Mouse (Mus musculus) cerebellum, adult 9-11 months (tissue): ENCODE data around the gene Crip1.
A peak's percentile ranks its signal among the peaks of the same experiment; 100 is the strongest.
"Not testable (repeated sequence)": the region's sequence is repeated elsewhere in the genome, so short reads cannot be mapped to it uniquely, and the experiment has no call there.

Source experiments
- DNase-seq: peaks from one replicate; pipeline ENCODE4 v3.0.0; 2022

Gene Crip1

DNA sequence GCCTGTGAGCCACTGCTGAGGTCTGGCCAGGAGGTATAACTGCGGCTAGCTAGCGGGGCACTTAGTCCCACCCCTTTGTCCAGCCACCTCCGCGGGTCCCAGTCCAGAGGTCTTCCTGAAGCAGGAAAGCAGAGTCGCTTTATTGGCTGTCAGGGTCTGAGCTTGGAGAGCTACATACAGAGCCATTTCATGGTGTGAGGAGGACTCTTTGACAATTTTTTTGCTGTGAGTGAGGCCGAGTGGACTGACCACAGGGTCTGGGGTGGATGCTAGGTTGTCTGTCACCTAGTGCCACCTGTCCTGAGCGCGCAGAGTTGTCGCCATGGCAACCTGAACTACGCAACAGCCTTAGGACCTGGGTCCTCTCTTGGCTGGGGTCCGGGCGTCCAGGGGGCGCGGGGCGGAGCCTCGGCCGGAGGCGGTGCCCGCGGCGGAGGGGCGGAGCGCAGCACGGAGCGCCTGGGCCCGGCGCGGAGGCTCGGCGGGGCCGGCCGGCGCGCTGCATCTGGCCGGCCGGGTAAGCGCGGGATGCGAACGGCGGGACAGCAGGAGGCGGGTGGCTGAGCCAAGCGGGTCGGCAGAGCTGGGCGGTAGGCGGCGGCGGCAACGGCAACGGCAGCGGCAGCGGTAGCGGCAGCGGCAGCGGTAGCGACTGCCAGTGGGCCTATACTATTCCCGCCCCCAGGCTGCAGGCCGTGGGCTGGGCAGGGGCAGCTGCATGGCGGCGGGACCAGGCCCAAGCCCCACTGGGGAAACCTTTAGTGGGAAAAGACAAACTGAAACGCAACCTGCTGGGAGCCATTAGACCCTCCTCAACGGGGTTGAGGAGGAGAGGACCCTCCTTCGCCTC is 39.6 kb downstream of the Crip1 start, which contains the start of gene Tmem121:
Gene Tmem121, plus strand, starts transcription at position 489 of the 850 bp plus-strand sequence.
- DNase-seq = peak; percentile 76

DNA sequence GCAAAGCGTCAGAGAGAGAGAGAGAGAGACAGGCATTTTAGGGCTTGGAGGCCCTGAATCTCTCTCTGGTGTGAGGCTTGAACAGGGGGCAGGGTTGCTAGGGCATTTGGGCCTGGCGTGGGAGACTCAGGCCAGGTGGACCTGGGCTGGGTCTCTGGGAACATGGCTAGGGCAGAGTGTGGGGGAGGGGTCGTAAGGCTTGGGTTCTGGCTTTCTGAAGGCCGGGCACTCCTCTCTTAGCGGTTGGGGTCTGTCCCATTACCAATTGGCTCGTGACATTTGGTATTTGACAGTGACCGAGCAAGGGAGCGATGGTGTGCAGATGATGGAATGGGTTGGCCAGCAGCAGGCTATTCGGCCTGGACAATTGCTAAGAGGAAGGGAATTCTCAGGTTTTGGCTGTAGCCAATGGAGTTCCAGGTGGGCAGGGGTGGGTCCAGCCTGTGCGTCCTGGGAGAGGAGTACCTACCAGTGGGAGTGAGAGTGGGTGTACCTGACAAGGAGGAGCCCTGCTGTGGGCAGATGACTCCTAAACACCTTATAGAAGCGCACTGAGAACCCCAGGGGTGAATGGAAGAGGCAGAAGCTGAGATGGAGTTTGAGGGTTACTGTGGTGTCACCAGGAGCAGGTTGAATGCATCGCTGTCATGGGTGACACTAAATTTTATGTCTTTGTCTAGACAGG is 40.4 kb downstream of the Crip1 start:
- peak; percentile 68 for DNase-seq

DNA sequence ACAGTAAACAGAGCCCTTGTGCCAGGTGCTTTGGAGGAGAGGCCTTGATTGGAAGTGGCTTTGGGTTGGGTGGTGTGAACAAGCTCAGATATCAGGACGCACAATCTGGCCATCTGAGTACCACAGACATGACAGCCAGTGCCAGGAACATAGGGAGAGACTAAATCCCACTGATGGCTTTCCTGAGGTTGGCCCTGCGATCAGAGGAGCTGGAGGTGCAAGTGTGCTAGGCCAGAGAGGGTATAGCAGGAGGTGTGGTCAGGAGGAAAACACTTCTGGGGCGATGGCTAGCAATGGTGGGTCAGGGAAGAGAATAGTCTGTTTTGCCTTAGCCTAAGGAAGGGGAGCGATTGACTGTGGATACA is 40.9 kb downstream of the Crip1 start:
- DNase-seq = no peak

DNA sequence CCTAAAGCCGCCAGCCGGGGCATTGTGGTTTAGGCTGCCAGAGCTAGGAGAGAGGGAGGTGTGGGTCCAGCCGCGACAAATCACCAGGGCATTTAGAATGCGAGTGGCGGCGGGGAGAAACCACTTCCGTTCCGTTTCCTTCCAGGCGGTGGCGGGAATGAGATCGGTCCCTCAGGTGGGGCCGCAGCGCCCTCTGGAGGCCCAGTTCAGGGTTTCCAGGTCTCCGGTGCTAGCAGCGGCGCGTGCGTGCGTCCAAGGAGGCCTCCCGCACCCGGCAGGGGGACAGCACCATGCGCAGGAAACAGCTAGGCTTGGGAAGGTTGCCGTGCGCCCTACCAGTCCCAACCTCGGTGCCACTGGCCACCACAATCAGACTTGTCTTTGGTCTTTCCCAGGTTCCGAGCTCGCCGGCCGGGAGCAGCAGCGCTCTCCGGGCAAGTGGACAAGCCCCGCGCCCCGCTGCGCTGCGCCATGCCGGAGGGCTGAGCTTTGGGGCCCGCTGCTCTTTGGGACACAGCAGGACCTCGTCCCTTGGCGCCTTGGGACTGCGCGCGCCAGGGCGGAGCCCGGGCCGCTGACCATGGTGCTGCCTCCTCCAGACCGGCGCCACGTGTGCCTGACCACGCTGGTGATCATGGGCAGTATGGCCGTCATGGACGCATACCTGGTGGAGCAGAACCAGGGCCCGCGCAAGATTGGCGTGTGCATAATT is 41.6 kb downstream of the Crip1 start:
- DNase-seq = peak; percentile 90

DNA sequence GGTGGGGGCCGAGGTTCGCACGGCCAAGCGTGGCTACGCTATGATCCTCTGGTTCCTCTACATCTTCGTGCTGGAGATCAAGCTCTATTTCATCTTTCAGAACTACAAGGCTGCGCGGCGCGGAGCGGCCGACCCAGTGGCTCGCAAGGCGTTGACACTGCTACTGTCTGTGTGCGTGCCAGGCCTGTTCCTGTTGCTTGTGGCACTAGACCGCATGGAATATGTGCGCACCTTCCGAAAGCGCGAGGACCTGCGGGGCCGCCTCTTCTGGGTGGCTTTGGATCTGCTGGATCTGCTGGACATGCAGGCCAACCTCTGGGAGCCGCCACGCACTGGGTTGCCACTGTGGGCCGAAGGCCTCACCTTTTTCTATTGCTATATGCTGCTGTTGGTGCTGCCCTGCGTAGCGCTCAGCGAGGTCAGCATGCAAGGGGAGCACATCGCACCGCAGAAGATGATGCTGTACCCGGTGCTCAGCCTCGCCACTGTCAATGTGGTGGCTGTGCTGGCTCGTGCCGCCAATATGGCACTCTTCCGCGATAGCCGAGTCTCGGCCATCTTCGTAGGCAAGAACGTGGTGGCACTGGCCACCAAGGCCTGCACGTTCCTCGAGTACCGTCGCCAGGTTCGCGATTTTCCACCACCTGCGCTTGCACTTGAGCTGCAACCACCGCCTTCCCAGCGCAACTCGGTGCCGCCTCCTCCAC is 42.4 kb downstream of the Crip1 start:
- DNase-seq = peak; percentile 63

DNA sequence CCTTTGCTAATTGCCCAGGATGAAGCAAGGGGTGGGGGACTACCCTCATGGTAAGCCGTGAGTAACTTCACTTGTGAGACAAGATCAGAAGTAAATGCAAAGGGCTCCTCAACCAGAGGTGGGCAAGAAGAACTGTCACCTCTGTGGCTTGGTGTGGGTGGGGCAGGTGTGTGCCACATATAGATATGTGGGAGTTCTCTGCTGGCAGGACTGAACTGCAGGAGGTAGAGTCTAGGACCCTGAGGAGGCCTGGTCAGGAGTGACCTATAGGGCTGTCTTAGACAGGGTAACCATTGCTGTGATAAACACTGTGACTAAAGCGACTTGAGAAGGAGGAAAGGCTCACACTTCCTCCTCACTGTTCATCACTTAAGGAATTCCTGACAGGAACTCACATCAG is 47.3 kb downstream of the Crip1 start:
- DNase-seq = no peak

DNA sequence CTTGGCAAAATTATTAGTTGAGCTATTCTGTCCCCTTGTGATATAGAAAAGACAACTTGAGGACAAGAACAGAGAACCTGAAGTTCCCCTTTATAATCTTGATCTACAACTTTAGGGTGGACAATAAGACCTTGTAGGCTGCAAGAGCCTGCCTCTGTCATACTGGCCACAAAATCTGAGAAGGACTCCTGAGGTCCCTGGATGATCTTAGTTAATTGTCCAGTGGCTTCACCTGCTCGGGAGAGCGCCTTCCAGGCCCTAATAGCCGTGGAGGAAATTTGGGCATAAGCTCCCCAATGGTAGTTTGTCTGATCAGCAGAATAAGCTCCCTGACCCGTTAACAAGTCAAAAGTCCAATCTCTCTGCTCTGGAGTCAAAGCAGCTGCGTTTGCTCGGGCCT is 53.0 kb downstream of the Crip1 start:
- DNase-seq = not testable (repeated sequence)

DNA sequence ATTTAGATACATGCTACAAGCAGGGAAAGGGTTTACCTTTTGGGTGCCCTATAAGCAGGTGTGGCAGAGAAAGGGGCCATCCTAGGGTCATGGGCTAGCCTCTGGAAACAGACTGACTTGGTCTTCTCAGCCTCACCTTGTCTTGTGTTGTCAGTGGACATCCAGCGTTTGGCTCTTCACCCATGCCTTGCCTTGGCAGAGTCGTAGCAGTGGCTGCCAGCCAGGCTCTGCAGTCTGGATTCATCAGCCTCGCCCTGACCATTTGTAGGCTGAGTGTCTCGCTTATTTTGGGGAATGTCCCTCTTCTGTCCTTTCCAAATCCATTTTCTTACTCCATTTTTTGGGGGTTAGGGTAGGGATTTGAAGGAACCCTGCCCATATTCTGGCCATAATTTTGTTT is 55.2 kb downstream of the Crip1 start:
- peak; percentile 58 for DNase-seq

DNA sequence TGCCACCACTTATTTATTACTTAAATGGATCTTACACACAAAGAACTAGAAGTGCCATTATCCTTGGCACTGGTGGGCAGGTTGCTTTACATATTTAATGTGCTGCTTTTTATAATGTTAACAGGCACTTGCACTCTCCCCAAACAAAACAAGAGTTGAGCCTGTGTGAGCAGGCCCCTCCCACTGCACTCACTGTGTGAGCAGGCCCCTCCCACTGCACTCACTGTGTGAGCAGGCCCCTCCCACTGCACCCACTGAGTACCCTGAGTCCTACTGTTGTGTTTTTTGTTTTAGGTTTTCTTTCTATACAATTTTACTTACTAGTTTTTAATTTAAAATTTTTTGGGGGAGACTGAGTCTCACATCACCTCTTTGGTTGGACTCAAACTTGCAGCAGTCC is 55.9 kb downstream of the Crip1 start:
- peak; percentile 37 for DNase-seq
